Mouse (Mus musculus) testis, adult 10 weeks (tissue): ENCODE measurements around the gene Phxr2. TPM values are rescaled to one million over a fixed set of nuclear protein-coding genes. Genes with fewer than 3 reads are reported as not detected.

Experiments
- polyA plus RNA-seq: library from polyadenylated mRNA; stranded (reverse); fragments of 350-450 nt; fragmentation: Illumina TruSeq; extraction: RNeasy Lipid Tissue Mini Kit (QIAGEN cat#74804); gene quantifications from one replicate; pipeline ENCODE4 v1.2.3, GENCODE M21; 2014; ENCODE audit warnings: low read depth, low replicate concordance

Phxr2 gene
- polyA plus RNA-seq = not detected

DNA sequence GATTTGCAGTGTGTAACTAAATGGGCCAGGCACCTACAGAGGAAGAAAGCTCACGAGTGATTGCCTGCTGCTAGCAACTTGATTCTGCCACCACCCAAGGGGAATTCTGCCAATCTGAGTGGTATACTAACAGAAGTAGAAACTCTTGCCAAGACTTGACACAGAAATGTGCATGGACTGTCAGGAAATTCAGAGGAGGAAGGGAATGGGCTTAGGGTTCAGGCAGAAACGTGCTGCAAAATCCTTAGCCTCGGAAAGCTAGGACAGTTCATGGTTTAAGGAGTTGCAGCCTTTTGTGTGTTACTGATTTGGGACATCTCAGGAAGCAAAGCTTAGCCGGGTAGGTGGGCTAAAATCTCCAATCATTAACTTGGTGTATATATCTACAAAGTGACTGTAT, at the start of gene Phxr2:
Phxr2 (minus strand) TSS at position 101 of the 400 bp plus-strand sequence.

DNA sequence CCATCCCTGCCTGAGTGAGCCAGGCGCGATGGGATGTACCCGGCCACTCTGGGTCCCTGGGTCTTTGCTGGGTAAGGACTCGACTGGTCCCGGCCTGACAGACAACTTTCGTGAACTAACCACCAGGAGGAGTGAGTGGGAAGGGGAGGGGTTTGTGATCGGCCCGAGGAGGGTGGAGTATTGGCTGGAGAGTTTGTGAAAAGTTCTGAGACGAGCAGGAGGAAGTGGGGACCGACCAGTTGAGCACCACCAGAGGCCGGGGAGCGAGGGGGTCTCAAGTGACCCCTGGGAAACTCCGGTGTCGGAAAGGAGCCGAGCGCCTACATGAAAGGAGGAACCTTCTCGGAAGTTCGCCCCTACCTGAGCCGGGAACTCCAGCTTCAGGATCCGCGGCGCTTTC, 18.2 kb downstream of the Phxr2 start, which contains the start of gene Galnt4:
Galnt4 (plus strand) TSS at position 196 of the 400 bp plus-strand sequence.

DNA sequence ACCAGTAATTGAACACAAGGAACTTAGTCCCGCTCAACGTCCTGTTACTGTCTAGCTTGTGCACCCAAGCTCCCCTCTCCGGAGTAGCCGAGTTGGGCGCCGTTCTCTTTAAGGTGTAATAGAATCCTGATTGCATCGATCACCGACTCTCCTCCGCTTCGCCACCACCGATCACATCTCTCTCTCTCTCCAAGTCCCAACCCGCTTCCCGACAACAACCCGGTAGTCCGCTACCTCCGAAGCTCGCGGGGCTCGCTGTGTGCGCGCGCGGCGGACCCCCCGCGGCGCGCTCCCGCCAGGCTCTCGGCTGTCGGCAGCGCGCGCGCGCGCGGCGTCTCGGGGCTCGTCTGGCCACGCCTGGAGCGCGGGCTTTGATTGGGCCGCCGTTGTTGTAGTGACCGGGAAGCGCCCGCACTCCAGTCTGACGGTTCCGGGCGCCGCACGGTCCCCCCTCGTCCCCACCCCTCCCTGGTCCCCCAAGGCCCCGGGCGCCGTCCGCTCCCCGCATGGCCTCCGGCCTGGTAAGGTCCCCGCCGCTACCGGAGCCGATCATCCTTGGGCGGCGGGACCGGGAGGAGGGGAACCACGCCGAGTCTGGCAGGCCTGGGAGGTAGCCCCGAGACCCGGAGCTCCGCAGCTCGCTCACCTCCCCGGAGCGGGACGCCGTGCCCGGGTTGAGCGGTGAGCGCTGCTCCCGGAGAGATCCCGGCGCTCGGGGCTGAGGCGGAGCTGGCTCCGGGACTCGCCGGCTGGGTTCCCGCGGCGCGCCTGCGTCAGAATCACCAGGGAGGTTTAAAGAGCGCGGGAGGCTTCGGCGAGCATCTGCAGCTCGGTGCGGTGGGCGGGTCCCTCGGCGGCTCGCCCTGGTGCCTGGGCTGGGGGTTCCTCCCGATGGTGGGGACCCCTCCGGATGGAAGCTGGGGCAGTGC, 19.2 kb downstream of the Phxr2 start, which contains the start of gene Poc1b:
Poc1b (plus strand) TSS at position 334 of the 929 bp plus-strand sequence.

Other genes starting within 250 kb of the Phxr2 start
- 20.3 TPM for gene Atp2b1, start 211.9 kb downstream of the Phxr2 start, polyA plus RNA-seq
- gene Poc1b, start 19.3 kb downstream of the Phxr2 start, polyA plus RNA-seq = 71.1 TPM
- gene Galnt4, start 18.2 kb downstream of the Phxr2 start, polyA plus RNA-seq = 1.6 TPM
- 6.6 TPM for gene Dusp6, start 136.9 kb upstream of the Phxr2 start, polyA plus RNA-seq